Mouse (Mus musculus): ENCODE results near the gene Thra. TPM values are rescaled to one million over a fixed set of nuclear protein-coding genes. Genes with fewer than 3 reads are reported as not detected.

Thra gene
- polyA plus RNA-seq, 1 experiment from 2014 or later, result 177 TPM

GRCm38 (mm10) chr11:98810686-98811085, 70.2 kb downstream of the Thra start:
- Histone ChIP-seq H3K27ac (ENCODE audit: low read length) (no peak overlapping the region), H3K9ac (replicated peaks; ENCODE audit: low read depth, low read length) (peak overlapping the region; percentile 98), H3K4me1 (replicated peaks; ENCODE audit: control insufficient read depth, insufficient read depth, low read length) (peaks cover 16% of the 10 kb centered on the region), H3K4me3 (replicated peaks; ENCODE audit: low read length) (peak overlapping the region; percentile 93), H3K4me2 (ENCODE audit: low read length) (peak overlapping the region; percentile 86), H3K27me3 (replicated peaks; ENCODE audit: control insufficient read depth, insufficient read depth, low read length) (no peaks in the 10 kb centered on the region), H3K36me3 (ENCODE audit: control insufficient read depth, insufficient read depth) (peaks cover 17% of the 10 kb centered on the region), H3K9me3 (ENCODE audit: control insufficient read depth, low read length) (no peaks in the 10 kb centered on the region)
- 82% methylated on average over 7 of the region's 7 CpGs for WGBS
- no peak for ATAC-seq

- 97% methylated on average over 1 of the region's 1 CpGs for WGBS
- H3K27me3 ChIP-seq (replicated peaks; ENCODE audit: control insufficient read depth, insufficient read depth, low read length), result no peaks in the 10 kb centered on the region
- no peak overlapping the region for H3K27ac ChIP-seq (ENCODE audit: low read length)
- peaks cover 40% of the 10 kb centered on the region for H3K36me3 ChIP-seq (ENCODE audit: control insufficient read depth, insufficient read depth)
- no peak overlapping the region for H3K4me2 ChIP-seq (ENCODE audit: low read length)
- H3K4me3 ChIP-seq (replicated peaks; ENCODE audit: low read length), result no peak overlapping the region
- no peak overlapping the region for H3K9ac ChIP-seq (replicated peaks; ENCODE audit: low read depth, low read length)
- H3K4me1 ChIP-seq (replicated peaks; ENCODE audit: control insufficient read depth, insufficient read depth, low read length), result no peaks in the 10 kb centered on the region
- no peak for ATAC-seq
- H3K9me3 ChIP-seq (ENCODE audit: control insufficient read depth, low read length), result no peaks in the 10 kb centered on the region
Measured at GRCm38 (mm10) chr11:98816706-98817239, 76.3 kb downstream of the Thra start.

Other genes starting within 250 kb of the Thra start
- not detected in 2 replicates for gene Ikzf3, start 194.6 kb upstream of the Thra start, polyA plus RNA-seq (2015; fragmentation: Nextera tagmentation; extraction: Ambion mirVana)
- 0.25 TPM in 1 of 2 replicates, not detected in the other for gene Zpbp2, start 189.5 kb upstream of the Thra start, polyA plus RNA-seq (2015; fragmentation: Nextera tagmentation; extraction: Ambion mirVana)
- 122 and 127 TPM in 2 replicates for gene Ormdl3, start 153.3 kb upstream of the Thra start, polyA plus RNA-seq (2015; fragmentation: Nextera tagmentation; extraction: Ambion mirVana)
- not detected in 2 replicates for gene Lrrc3c, start 142.3 kb upstream of the Thra start, polyA plus RNA-seq (2015; fragmentation: Nextera tagmentation; extraction: Ambion mirVana)
- gene Gm12355, start 115.0 kb upstream of the Thra start, polyA plus RNA-seq (2015; fragmentation: Nextera tagmentation; extraction: Ambion mirVana), result 0.61 and 1.0 TPM in 2 replicates
- not detected in 2 replicates for gene Gsdma3, start 114.3 kb upstream of the Thra start, polyA plus RNA-seq (2015; fragmentation: Nextera tagmentation; extraction: Ambion mirVana)
- not detected in 2 replicates for gene Gsdma2, start 93.9 kb upstream of the Thra start, polyA plus RNA-seq (2015; fragmentation: Nextera tagmentation; extraction: Ambion mirVana)
- gene Gsdma, start 76.3 kb upstream of the Thra start, polyA plus RNA-seq (2015; fragmentation: Nextera tagmentation; extraction: Ambion mirVana), result not detected in 2 replicates
- 197 and 201 TPM in 2 replicates for gene Psmd3, start 58.1 kb upstream of the Thra start, polyA plus RNA-seq (2015; fragmentation: Nextera tagmentation; extraction: Ambion mirVana)
- not detected in 2 replicates for gene Csf3, start 39.4 kb upstream of the Thra start, polyA plus RNA-seq (2015; fragmentation: Nextera tagmentation; extraction: Ambion mirVana)
- 88.8 and 93.7 TPM in 2 replicates for gene Med24, start 11.2 kb upstream of the Thra start, polyA plus RNA-seq (2015; fragmentation: Nextera tagmentation; extraction: Ambion mirVana)
- 3.8 and 4.0 TPM in 2 replicates for gene Nr1d1, start 34.7 kb downstream of the Thra start, polyA plus RNA-seq (2015; fragmentation: Nextera tagmentation; extraction: Ambion mirVana)
- gene Msl1, start 54.9 kb downstream of the Thra start, polyA plus RNA-seq (2015; fragmentation: Nextera tagmentation; extraction: Ambion mirVana), result 27.7 and 32.0 TPM in 2 replicates
- 52.5 and 54.6 TPM in 2 replicates for gene Casc3, start 64.3 kb downstream of the Thra start, polyA plus RNA-seq (2015; fragmentation: Nextera tagmentation; extraction: Ambion mirVana)
- gene Rapgefl1, start 96.1 kb downstream of the Thra start, polyA plus RNA-seq (2015; fragmentation: Nextera tagmentation; extraction: Ambion mirVana), result 4.5 and 7.3 TPM in 2 replicates
- gene Wipf2, start 123.0 kb downstream of the Thra start, polyA plus RNA-seq (2015; fragmentation: Nextera tagmentation; extraction: Ambion mirVana), result 4.6 and 5.1 TPM in 2 replicates
- 10.3 and 10.9 TPM in 2 replicates for gene Cdc6, start 167.2 kb downstream of the Thra start, polyA plus RNA-seq (2015; fragmentation: Nextera tagmentation; extraction: Ambion mirVana)
- gene Rara, start 187.2 kb downstream of the Thra start, polyA plus RNA-seq (2015; fragmentation: Nextera tagmentation; extraction: Ambion mirVana), result 9.5 and 10.6 TPM in 2 replicates
- 0.51 and 1.0 TPM in 2 replicates for gene Gjd3, start 242.4 kb downstream of the Thra start, polyA plus RNA-seq (2015; fragmentation: Nextera tagmentation; extraction: Ambion mirVana)